Mouse (Mus musculus) left cerebral cortex, postnatal 10 days (tissue): Measurements from ENCODE around the gene Gtsf1l. TPM values are rescaled to one million over a fixed set of nuclear protein-coding genes. Genes with fewer than 3 reads are reported as not detected.
A peak's percentile ranks its signal among the peaks of the same experiment; 100 is the strongest.

ENCODE experiments used
- DNase-seq, 2 experiments: peaks; one replicate each; pipeline ENCODE4 v3.0.0; 2021 to 2022; ENCODE audit warnings: low spot score in 2 of 2, mixed read lengths in 1 of 2; ENCODE audit errors: extremely low spot score in 1 of 2
- intact Hi-C: fragments of 180-260 bp; cut with DNase I; formaldehyde crosslinking; loops from one replicate; pipeline ENCODE4 v1.15.1; 2025
- total RNA-seq, 2 experiments: library from RNA; stranded (reverse); gene quantifications; 2 replicates each; pipeline ENCODE4 v1.2.3; 2021

Gtsf1l gene
- not detected for total RNA-seq

DNA sequence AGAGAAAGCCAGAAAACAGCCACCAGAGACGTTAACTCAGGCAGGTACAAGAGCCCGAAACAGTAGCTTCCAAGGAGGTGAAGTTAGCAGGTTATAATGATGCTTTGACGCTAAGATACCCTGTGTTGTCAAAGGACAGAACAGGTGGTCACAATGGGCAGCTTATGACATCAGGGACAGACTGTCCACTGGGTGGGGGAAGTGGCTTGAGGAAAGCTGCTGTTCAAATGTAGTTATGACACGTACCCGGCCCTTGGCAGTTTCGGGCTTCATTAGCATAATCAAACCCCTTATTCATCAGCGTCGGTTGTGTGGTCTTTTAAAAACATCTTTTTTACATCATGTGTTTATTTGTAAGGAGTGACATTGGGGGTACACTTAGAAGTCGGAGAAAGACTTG, at the start of gene Gtsf1l:
TSS of gene Gtsf1l (minus strand) at position 128 of the 400 bp plus-strand sequence.
- intact Hi-C loops, result no loop called here
- DNase-seq, result no peak

DNA sequence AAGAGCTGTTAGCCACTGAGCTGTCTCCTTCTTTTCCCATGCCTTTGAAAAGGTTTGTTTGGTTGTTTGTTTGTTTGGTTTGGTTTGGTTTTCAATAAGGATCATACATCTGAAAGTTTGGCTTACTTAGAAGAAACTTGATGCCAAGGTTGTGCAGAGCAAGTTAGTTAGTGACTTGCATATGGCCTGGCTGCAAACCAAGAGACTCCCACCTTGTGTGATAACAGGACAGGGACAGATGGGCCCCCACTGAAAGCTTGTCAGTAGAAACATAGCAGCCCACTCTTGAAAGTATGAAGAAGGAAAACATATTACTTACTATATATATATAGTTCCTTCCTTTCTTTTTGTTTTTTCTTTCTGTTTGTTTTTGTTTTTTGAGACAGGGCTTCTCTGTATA, 49.3 kb upstream of the Gtsf1l start:
- no peak for DNase-seq
- intact Hi-C loops, result no loop called here

DNA sequence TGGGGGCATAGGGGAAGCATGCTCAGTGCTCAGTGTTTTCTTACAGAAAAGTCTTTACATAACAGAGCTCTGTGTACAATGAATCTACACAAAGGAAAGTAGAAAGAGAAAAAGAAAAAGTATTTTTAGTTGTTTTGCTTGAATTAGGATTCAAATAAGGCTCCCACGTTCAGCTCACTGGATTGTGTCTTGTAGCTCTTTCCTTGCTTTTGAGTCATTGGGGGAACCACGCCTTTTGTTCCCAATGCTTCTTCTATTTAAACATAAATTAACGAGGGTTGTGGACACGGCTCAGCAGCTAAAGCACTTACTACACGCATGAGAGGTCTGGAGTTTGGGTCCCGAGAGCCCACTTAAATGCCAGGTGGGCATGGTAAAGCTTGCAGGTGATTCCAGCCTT, 48.3 kb upstream of the Gtsf1l start:
- no peak for DNase-seq
- intact Hi-C loops, result no loop called here

DNA sequence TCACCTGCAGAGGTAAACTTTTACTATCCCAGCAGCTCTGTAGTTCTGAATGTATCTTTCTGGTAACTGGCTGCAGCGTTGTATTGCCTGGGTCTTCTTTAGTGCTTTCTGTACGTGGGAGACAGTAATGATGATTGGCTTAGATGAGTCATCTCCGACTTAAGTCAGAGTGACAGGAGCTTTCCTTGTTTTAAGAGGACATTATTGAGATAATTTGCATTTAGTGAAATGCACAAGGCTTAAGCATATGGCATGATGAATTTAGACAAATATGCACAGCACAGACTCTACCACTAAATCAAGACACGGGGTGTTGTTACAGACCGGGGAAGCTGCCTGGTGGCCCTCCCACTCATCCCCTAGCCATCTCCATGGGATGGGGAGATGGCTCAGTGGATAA, 44.7 kb upstream of the Gtsf1l start:
- intact Hi-C loops, result no loop called here
- DNase-seq, result no peak

DNA sequence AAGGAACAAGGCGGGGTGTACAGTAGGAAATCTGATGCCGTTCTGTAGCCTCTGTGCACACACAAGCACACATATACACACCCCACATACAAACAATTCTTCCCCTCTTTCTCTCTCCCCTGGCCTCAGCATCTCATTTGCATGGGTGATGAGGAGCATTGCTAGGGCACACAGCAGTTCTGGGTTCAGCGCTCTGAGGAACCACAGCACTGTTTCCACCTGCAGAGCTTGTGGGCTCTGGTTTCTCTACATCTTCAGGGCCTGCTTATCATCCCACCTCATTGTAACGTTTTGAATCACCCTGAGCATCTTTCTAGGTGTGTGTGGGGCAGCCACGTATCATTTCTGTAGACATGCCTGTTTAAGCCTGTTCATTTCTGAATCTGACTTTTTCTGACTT, 43.2 kb upstream of the Gtsf1l start:
- intact Hi-C loops, result no loop called here
- no peak for DNase-seq

DNA sequence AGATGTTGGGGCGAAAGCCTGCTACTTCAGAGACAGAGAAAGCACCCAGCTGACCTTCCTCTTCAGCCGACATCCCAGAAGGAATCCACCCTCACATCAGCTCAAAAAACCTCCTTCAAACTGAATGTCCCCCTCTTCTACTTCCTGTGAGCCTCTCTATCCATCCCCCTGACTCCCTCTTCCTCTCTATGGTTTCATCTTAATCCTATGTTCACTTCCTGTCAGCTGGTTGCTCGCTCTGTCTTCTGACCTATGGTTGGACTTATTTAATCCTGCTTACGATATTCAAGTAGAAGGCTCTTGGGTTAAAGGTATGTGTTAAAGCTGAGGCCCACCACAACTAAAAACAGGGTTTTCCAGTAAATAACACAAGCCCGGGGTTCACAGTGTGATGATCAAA, 35.8 kb upstream of the Gtsf1l start:
- no peak for DNase-seq
- intact Hi-C loops, result loop anchor here (5.0 kb wide), 1 partner anchor 49 kb away; no protein-coding TSS in a partner anchor

DNA sequence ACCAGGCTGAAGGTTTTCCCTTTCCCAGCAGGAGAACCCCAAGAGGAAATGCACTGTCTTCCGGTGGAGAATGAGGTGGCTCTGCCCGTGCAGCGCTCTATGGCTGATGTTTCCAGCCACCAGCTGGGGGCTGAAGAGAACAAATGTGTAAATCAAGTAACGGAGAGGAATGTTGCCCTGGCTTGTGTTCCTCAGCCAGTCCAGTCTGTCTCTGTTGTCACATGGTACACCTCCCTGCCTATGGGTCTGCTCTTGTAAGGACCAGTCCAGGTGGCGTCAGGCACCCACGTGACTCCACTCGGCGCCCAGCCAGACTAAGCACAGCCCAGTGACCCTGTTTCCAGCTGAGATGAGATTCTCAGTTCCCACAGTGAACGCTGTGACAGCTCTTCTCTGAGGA, 34.7 kb upstream of the Gtsf1l start:
- DNase-seq, result peak in 1 of 2 experiments; percentile 67
- intact Hi-C loops, result loop anchor here (5.0 kb wide), 1 partner anchor 50 kb away; no protein-coding TSS in a partner anchor

DNA sequence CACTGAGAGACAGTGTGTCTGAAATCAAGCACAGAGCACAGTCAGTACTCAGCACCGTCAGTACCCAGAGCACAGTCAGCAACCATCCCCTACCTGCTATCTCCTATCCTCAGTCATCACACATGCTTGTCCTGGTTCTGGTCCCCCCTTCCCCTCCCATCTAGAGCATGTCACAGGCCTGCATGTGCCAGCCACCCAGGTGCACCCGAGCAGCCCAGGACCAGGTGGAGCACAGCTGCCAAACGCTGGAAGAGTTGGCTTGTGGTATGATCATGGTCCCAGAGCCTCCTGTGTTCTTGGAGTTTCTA, 33.7 kb upstream of the Gtsf1l start:
- DNase-seq, result no peak
- intact Hi-C loops, result loop anchor here (5.0 kb wide), 1 partner anchor 51 kb away; no protein-coding TSS in a partner anchor

DNA sequence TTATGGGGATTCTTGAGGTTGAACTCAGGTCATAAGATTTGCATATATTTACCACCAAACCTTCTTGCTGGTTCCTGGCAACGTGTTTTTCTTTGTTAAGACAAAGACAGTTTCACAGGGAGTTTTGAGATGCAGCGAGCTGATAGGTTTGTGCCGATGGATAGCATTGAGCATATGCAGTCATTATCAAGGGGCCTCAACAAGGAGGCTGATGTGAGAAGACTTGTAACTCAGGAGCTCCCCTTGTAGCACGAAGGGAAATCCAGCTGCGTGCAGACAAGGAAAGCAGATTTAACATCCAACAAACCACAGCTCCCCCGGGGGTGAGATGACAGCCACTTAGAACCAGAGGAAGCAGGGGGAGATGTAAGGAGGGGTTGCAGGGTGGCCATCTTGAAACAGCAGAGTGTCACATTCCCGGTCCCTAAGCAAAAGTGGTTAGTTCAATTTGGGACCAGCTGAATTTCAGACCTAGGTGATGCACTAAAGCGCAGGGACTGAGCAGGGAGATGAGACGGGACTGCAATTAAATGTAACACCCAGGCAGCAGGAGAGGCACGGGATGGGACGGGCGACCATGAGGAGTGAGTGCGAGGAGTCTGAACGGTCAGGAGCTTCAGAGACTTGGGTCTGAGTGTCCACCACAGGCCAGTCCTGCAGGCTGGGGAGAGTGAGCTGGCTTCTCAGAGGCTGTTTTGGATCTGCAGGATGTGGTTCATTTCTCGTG, 33.1 kb upstream of the Gtsf1l start:
- intact Hi-C loops, result loop anchor here (5.0 kb wide), 1 partner anchor 52 kb away; no protein-coding TSS in a partner anchor
- no peak for DNase-seq

DNA sequence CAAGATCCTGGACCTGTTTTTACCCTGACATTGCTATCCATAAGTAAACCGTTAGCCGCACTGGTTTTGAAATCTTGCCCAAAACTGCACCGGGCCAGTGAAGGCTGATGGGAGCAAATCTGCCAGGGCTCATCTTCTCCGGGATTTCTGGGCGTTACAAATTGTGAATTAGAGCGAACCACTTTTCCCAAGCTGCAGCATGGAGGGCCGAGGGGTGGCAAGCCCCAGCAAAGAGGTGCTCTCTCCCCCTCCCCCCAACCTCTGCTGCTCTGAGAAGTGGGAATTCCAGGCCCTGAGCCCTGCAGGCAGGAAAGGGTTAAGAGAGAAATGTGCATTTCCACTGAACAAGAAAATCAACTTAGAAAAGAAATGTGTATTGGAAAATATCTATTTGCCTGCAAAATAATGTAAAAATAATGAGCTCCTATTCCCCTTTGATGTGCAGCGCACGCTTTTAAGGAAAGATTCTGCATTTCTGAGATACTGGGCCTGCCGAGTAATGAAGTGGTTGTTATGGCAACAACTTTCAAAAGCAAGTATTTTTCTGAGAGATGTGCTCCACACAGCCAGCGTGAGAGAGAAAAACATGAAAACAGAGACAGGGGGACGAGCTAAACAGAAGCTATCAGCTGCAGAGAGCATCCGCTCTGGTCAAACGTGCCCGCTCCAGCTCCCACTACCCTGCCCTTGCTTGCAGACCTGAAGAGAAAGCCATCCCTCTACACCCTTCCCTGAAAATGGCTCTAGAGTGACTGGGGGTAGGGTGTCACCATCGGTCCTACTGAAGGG, 24.0 kb upstream of the Gtsf1l start:
- peak in 1 of 2 experiments; percentile 28 for DNase-seq
- intact Hi-C loops, result no loop called here

DNA sequence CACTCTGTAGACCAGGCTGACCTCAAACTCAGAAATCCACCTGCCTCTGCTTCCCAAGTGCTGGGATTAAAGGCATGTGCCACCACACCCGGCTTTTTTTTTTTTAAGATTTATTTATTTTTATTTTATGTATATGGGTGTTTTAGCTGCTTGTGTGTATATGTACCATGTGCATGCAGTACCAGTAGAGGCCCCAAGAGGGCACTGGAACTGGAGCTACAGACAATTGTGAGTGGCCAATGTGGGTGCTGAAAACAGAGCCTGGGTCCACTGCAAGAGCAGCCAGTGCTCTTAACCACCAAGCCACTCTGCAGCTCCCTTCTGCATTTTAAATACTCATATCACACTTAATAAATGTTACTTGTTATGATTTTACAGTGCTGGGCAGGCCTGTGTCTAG, 23.1 kb upstream of the Gtsf1l start:
- DNase-seq, result no peak
- intact Hi-C loops, result no loop called here

DNA sequence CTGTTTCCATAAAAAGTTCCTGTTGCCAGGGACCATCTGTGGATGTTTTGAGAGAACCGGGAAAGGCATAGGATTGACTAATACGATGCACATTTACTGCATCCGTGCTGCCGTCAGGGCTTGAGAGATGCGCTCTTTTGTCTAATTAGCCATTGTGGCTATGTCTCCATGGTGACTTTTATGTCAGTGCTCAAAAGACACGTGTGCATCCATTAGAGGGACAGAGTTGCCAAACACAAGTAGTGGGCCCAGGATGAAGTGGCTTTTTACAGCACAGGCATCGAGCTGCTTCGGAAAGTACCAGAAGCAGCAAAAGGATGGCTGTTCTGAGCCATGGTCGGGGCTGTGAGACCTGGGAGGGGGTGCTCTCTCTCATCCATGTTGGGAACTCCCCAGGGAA, 20.7 kb upstream of the Gtsf1l start:
- intact Hi-C loops, result no loop called here
- DNase-seq, result no peak

DNA sequence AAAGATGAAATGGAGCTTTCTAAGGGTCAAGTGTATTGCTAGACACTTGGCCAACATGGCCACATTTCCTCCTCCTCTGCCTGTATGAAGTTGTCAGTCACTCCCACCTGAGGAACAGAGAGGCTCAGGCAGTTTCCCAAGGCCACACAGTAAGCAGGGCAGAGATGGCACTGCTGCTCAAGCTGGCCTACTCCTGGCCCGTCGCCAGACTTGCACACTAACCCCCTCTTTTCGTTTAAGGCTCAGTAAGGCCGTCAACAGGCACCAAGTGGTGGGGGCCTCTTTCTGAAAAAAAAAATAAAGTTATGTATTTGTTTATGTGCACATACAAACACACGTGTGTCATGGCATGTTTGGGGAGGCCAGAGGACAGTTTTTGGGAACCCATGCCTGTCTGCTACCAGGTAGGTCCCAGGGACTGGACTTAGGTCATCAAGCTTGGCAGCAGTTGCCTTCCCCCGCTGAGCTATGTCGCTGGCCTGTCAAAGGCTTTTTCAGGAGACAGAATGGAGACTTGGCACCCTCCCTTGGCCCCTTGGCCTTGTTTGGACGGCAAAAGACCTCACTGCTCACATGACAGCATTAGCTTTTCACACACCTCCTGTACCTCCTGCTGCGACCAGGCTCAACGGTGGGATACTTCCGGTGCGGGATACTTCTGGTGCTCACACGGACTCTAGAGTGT, 16.6 kb upstream of the Gtsf1l start:
- DNase-seq, result no peak

DNA sequence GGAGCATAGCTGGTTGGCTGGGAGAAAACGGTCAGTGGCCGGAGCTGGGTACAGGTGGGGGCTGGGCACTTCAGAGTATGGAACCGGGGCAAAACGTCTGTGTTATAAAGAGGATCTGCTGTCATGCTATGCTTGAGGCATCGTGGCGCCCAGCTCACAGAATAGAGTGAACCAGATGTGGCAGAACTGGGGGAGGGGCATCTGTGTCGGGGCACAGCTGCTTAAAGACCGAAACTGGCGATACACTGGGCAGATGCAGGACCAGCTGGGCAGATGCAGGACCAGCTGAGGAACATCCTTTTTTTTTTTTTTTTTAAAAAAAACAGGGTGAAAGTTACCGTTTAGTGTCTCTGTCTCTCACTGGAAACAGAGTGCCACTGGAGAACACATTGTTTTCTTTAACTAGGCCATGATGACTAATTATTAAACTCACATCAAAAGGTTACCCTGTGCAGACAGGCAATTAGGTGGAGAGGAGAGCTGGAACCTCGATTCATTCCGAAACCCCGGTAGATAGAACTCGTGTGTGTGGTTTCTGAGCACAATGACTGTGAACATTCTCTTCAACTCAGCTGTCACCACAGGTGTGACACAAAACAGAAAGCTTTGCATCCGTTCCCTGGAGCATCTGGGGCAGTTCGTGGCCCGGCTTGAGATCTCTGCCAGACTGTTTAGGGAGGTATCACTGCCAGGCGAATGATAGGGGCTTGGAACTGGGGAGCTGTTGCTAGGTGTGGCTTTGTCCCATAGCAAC, 15.4 kb upstream of the Gtsf1l start:
- intact Hi-C loops, result loop anchor here (5.0 kb wide), 1 partner anchor 104 kb away; no protein-coding TSS in a partner anchor
- DNase-seq, result no peak

More for the DNA sequence above, 16.6 kb upstream of the Gtsf1l start:
- intact Hi-C loops, result loop anchor here (5.0 kb wide), 1 partner anchor 103 kb away; no protein-coding TSS in a partner anchor

DNA sequence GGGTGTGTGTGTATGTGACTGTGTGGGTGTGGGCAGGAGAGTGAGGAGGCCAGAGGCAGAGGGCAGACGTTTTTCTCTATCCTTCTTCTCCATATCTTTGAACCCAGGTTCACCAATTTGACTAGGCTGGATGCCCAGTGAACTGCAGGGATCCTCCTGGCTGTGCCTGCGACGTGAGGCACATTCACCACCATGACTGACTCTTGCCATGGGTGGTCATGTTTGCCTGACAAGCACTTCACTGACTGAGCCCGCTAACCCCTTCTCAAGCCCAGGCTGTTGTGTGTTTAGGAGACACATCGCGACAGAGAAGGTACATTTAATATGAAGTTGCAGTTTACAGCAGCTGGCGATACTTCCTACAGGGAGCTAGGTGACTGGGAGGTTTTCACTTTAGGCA, 14.6 kb upstream of the Gtsf1l start:
- intact Hi-C loops, result loop anchor here (5.0 kb wide), 1 partner anchor 105 kb away; no protein-coding TSS in a partner anchor

DNA sequence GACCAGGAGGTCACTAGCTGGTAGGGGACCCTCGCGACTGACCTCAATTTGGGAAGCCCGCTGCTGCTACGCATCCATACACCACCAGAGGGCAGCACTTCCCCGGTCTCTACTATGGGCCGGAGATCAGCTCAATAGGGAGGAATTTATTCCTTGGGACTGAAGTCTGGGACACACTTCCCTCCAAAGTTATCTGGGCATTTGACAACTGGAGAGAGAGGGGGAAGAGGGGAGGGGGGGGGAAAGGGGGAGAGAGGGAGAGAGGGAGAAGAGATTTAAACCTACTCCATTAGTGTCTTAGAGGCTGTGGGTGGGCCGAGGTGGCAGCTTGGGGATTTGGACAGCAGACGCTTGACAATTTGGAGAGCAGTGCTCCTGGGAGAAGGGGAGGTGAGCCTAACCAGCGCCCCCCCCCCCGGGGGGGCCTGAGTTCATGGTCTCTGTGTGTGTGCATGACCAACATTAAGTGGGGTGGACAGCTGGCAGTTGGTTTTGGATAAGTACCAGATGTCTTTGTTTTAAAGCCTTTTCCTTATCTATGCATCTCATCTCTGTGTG, 14.1 kb upstream of the Gtsf1l start:
- peak; percentile 41 to 62 for DNase-seq
- intact Hi-C loops, result loop anchor here (2.0 to 5.0 kb wide), 2 partner anchors 106 to 229 kb away; no protein-coding TSS in a partner anchor

More for the DNA sequence above, 14.6 kb upstream of the Gtsf1l start:
- no peak for DNase-seq

DNA sequence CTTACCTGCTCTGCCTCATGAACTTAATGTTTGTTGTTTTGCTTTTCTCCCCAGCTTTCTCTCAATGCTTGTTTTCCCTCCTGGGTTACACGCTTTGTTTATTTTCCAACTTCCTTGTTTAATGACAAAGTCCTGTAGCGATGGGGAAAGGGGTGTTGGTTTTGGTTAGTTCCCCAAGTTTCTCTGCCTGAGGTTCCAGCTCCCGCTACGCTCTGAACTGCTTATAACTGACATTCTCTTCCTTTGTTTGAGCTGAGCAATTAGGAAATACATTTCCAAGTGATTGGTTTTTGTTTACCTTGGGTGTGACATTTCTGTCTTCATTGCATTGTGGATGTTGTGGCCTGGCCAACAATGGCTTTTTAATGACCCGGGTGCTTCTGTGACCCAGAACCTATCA, 12.9 kb upstream of the Gtsf1l start:
- no peak for DNase-seq
- intact Hi-C loops, result loop anchor here (2.0 to 5.0 kb wide), 2 partner anchors 107 to 230 kb away; no protein-coding TSS in a partner anchor

DNA sequence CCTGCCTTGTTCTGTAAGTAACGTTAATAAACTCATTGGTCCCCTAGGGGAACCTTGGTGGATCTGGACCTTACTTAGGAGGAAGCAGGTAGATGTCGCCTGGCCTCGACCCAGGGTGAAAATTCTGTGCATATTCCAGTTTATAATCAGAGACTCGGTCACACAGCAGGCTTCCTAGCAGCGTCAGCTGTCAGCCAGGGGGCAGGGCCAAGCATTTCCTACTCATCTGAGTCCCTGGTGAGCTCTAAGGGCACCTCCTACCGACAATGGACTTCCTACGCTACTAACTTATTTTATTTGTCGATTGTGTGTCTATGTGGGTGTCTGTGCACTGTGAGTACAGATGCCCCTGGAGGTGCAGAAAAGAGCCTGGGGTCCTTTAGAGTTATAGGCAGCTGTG, 12.3 kb upstream of the Gtsf1l start:
- intact Hi-C loops, result loop anchor here (2.0 to 5.0 kb wide), 2 partner anchors 107 to 231 kb away; no protein-coding TSS in a partner anchor
- no peak for DNase-seq
